Mouse (Mus musculus): ENCODE data around the gene Agpat4. TPM values are rescaled to one million over a fixed set of nuclear protein-coding genes. Genes with fewer than 3 reads are reported as not detected.

The Agpat4 gene
- 6.0 TPM for polyA plus RNA-seq (2015; fragmentation: Illumina TruSeq; extraction: RNeasy Lipid Tissue Mini Kit (QIAGEN cat#74804); ENCODE audit: insufficient read depth, low read depth, low replicate concordance)

GRCm38 (mm10) chr17:12118561-12118925 is at the start of gene Agpat4:
Gene Agpat4 (plus strand): TSS chr17:12118704.

Other genes with a start within 250 kb of the Agpat4 start
- gene Map3k4, start 200.1 kb downstream of the Agpat4 start, polyA plus RNA-seq (2015; fragmentation: Illumina TruSeq; extraction: RNeasy Lipid Tissue Mini Kit (QIAGEN cat#74804); ENCODE audit: insufficient read depth, low read depth, low replicate concordance), result 3.9 TPM